Mouse (Mus musculus) megakaryocyte, embryonic 14.5 days (primary cell): ENCODE measurements around the gene Lcn11.

Experiments
- FLI1 ChIP-seq: IDR thresholded peaks from 2 replicates; pipeline ENCODE4 v1.6.1; 2012; ENCODE audit warnings: low read length, inconsistent platforms, mixed read lengths
- GATA1 ChIP-seq: IDR thresholded peaks from 3 replicates; pipeline ENCODE4 v1.6.1; 2012; ENCODE audit warnings: mixed read lengths, low read length, inconsistent platforms, borderline replicate concordance

DNA sequence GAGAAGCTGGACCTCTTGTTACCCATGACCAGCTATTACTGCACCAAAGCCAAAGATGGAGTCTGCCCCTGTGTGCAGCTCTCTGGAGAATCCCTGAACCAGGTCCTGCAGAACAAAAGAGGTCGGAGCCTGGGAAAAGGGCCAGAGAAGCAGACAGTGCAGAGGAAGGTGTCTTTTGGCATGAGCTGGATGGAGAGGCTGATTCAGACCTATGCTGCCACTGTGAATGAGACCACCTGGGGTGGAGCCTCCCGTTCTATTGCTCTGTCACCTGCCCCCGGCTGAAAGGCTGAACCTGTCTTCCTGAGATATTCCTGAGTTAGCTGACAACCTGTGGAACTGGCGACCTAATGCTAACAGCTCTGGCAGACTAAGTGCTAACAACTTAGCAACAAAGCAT is 4.1 kb downstream of the Lcn11 start:
- TF ChIP-seq GATA1 (no peak), FLI1 (no peak)
